Mouse (Mus musculus) C2C12 (cell line): ENCODE results near the gene Crls1. TPM values are rescaled to one million over a fixed set of nuclear protein-coding genes. Genes with fewer than 3 reads are reported as not detected.
A peak's percentile ranks its signal among the peaks of the same experiment; 100 is the strongest.

Experiments used
- H3K27me3 ChIP-seq: one replicate; pipeline ENCODE4 v1.6.1; 2011; ENCODE audit not compliant: control insufficient read depth, insufficient read depth, insufficient read length
- H3K36me3 ChIP-seq: one replicate; pipeline ENCODE4 v1.6.1; 2011; ENCODE audit not compliant: control insufficient read depth, insufficient read depth
- H3K4me3 ChIP-seq: one replicate; pipeline ENCODE4 v1.5.1; 2011; ENCODE audit warnings: mild to moderate bottlenecking, control low read depth; ENCODE audit not compliant: poor library complexity, insufficient read depth, severe bottlenecking
- H3K79me2 ChIP-seq: one replicate; pipeline ENCODE4 v1.6.1; 2011; ENCODE audit not compliant: control insufficient read depth, insufficient read depth
- H3K79me3 ChIP-seq: one replicate; pipeline ENCODE4 v1.6.1; 2011; ENCODE audit warnings: low read depth, control low read depth
- H3ac ChIP-seq: one replicate; pipeline ENCODE3; 2011; ENCODE audit warnings: low read depth; ENCODE audit not compliant: control insufficient read depth, insufficient read length
- CEBPB ChIP-seq: IDR thresholded peaks from one replicate; pipeline ENCODE4 v1.6.1; 2011; ENCODE audit warnings: low read depth, mild to moderate bottlenecking, control low read depth, moderate library complexity
- CTCF ChIP-seq: IDR thresholded peaks from one replicate; pipeline ENCODE4 v1.5.1; 2011; ENCODE audit not compliant: control insufficient read depth, insufficient read depth, insufficient read length
- FOSL1 ChIP-seq: IDR thresholded peaks from one replicate; pipeline ENCODE4 v1.8.0; 2011; ENCODE audit warnings: mild to moderate bottlenecking, low read length; ENCODE audit not compliant: poor library complexity, insufficient read depth, severe bottlenecking
- MAX ChIP-seq: IDR thresholded peaks from one replicate; pipeline ENCODE4 v1.6.1; 2011; ENCODE audit warnings: mild to moderate bottlenecking, control low read depth
- MYOD1 ChIP-seq: IDR thresholded peaks from one replicate; pipeline ENCODE4 v1.6.1; 2011; ENCODE audit warnings: low read depth; ENCODE audit not compliant: control insufficient read depth, insufficient read length
- MYOG ChIP-seq: IDR thresholded peaks from one replicate; pipeline ENCODE4 v1.6.1; 2011; ENCODE audit not compliant: control insufficient read depth, insufficient read length; ENCODE audit errors: extremely low read depth
- USF1 ChIP-seq: IDR thresholded peaks from one replicate; pipeline ENCODE4 v1.6.1; 2011; ENCODE audit warnings: low read depth, mild to moderate bottlenecking, control low read depth, moderate library complexity
- long read RNA-seq, 2 experiments: library from polyadenylated mRNA; unstranded; transcript quantifications; one replicate each; pipeline ENCODE4 v2.0.0; 2019 to 2020
- polyA plus RNA-seq: library from polyadenylated mRNA; unstranded; fragments of >200 nt; fragmentation: generic; extraction: Trizol; gene quantifications from one replicate; pipeline ENCODE4 v1.2.1, GENCODE M21; 2012; ENCODE audit warnings: missing spikeins

Crls1 gene
- polyA plus RNA-seq, result 26.2 TPM
- long read RNA-seq, experiment 1, partial matches to known transcripts, result 1 of 1 reads
- long read RNA-seq, experiment 1, other reads (novel, unspliced or antisense), result 0 of 1 reads
- long read RNA-seq, experiment 2, partial matches to known transcripts, result 0 of 1 reads
- long read RNA-seq, experiment 2, other reads (novel, unspliced or antisense), result 0 of 1 reads

DNA sequence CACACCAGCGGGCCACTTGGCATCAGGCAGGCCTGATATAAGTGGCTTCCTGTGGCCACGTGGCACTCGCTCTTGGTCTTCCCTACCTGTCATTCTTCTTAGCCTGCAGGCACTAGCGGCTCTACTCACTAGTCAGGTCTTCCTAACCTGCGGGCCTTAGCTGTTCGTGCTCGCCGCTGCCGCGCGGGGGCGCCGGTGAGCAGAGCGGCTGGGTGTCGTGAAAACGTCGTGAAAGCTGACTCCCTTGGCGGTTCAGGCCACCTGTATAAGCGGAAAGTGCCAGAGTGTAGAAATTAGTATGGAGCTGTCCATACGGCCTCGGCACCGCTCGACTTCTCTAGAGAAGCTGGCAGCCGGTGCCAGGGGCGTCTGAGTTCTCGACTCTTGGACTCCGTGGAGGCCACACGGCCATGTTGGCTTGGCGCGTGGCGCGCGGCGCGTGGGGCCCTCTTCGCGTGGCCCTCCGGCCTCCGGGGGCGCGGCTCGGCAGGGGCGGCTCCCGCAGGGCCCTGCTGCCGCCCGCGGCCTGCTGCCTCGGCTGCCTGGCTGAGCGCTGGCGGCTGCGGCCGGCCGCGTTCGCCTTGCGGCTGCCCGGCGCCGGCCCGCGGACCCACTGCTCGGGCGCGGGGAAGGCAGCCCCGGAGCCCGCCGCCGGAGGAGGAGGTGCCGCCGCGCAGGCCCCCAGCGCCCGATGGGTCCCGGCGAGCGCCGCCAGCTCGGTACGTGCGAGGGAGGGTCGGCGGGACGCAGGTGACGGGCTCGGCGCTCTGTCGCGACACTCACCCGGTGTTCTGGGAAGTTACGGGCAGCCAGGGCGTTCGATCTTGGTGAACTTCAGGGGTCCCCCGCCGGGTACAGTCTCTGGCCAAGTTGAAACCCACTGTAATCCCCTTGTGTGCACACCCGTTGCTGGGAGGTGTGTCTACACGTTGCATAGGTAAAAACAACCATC lies at the start of gene Crls1:
Crls1 (plus strand) TSS at position 260 of the 952 bp plus-strand sequence.
- Histone ChIP-seq H3K4me3 (peak within 1 kb of the TSS; percentile 79), H3K36me3 (peaks cover 31% of the 10 kb centered on the region), H3K27me3 (no peaks in the 10 kb centered on the region), H3K79me2 (peaks cover 50% of the 10 kb centered on the region), H3K79me3 (peaks cover 19% of the 10 kb centered on the region), H3ac (peak within 1 kb of the TSS; percentile 67)
- peak; percentile 66 for TF ChIP-seq MAX
- TF ChIP-seq CEBPB, result no peak
- TF ChIP-seq CTCF, result peak; percentile 96
- TF ChIP-seq FOSL1, result no peak

GRCm38 (mm10) chr2:132802976-132803375 lies 43.5 kb upstream of the Crls1 start:
- H3K36me3 ChIP-seq, result peaks cover 52% of the 10 kb centered on the region
- TF ChIP-seq CEBPB (no peak), USF1 (no peak), MAX (no peak), CTCF (no peak), MYOD1 (no peak), FOSL1 (no peak), MYOG (no peak)
- no peaks in the 10 kb centered on the region for H3K79me3 ChIP-seq
- no peak overlapping the region for H3K4me3 ChIP-seq
- no peak overlapping the region for H3ac ChIP-seq
- no peaks in the 10 kb centered on the region for H3K79me2 ChIP-seq
- no peaks in the 10 kb centered on the region for H3K27me3 ChIP-seq

GRCm38 (mm10) chr2:132815608-132816314 lies 30.7 kb upstream of the Crls1 start, which contains the start of the genes Trmt6 and Mcm8:
Trmt6 (minus strand) TSS chr2:132816055.
Mcm8 (plus strand) TSS chr2:132816141.
- Histone ChIP-seq H3K27me3 (no peaks in the 10 kb centered on the region), H3K36me3 (peaks cover 42% of the 10 kb centered on the region), H3K4me3 (peak within 1 kb of the TSS; percentile 98), H3K79me2 (peaks cover 47% of the 10 kb centered on the region), H3ac (peak within 1 kb of the TSS; percentile 97), H3K79me3 (peaks cover 20% of the 10 kb centered on the region)
- peak; percentile 83 for TF ChIP-seq USF1
- TF ChIP-seq CTCF, result no peak
- TF ChIP-seq MYOD1, result no peak
- peak; percentile 96 for TF ChIP-seq MAX

DNA sequence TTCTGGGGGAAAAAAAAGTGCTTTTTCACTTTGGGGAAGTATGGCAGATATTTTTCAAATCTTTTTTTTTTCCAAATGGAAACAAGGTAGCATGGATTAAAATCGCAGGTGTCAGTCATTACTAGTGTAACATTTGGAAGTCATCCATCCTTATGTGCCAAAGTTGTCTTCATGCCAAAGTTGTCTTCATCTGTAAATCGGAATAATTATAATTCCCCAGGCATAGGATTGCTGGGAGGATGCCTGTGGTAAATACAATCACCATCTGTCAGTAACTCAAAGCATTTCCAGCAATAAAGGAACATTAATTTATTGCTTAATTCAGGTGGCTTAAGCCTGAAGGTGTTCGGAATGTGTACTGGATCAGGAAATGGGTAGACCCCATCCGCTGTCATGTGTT lies 5.4 kb upstream of the Crls1 start:
- H3K4me3 ChIP-seq, result no peak overlapping the region
- H3K79me3 ChIP-seq, result no peaks in the 10 kb centered on the region
- no peak for TF ChIP-seq MYOG
- TF ChIP-seq CEBPB, result no peak
- TF ChIP-seq FOSL1, result no peak
- TF ChIP-seq MYOD1, result no peak
- no peak for TF ChIP-seq USF1
- TF ChIP-seq MAX, result no peak
- no peak for TF ChIP-seq CTCF
- H3ac ChIP-seq, result no peak overlapping the region
- H3K36me3 ChIP-seq, result peaks cover 39% of the 10 kb centered on the region
- H3K79me2 ChIP-seq, result no peaks in the 10 kb centered on the region
- H3K27me3 ChIP-seq, result no peaks in the 10 kb centered on the region

GRCm38 (mm10) chr2:132847581-132847980 lies 1.1 kb downstream of the Crls1 start:
- Histone ChIP-seq H3K79me2 (peaks cover 50% of the 10 kb centered on the region), H3K27me3 (no peaks in the 10 kb centered on the region), H3K4me3 (peak overlapping the region; percentile 79), H3K79me3 (peaks cover 21% of the 10 kb centered on the region), H3ac (peak overlapping the region; percentile 67), H3K36me3 (peaks cover 24% of the 10 kb centered on the region)
- no peak for TF ChIP-seq FOSL1
- TF ChIP-seq CEBPB, result no peak
- TF ChIP-seq USF1, result no peak
- no peak for TF ChIP-seq MYOG
- no peak for TF ChIP-seq MAX
- no peak for TF ChIP-seq CTCF
- TF ChIP-seq MYOD1, result no peak
